Mouse (Mus musculus) hindbrain, embryonic 11.5 days (tissue): ENCODE results near the gene Tnrc6c. TPM values are rescaled to one million over a fixed set of nuclear protein-coding genes. Genes with fewer than 3 reads are reported as not detected.
A peak's percentile ranks its signal among the peaks of the same experiment; 100 is the strongest.

ENCODE experiments used
- ATAC-seq: fragments of 200-750 bp; cut with Nextera tagmentation; 2 replicates; pipeline ENCODE4 v1.8.0; 2017; ENCODE audit warnings: mild to moderate bottlenecking, moderate TSS enrichment, moderate library complexity; ENCODE audit not compliant: low FRiP score
- DNase-seq: peaks from one replicate; pipeline ENCODE4 v3.0.0-alpha.2; 2015; ENCODE audit warnings: low spot score
- H3K27ac ChIP-seq: fragments of 300-500 bp; sonication (generic); 2 replicates; pipeline ENCODE4 v1.5.1; 2014; ENCODE audit warnings: mild to moderate bottlenecking, low read depth, low read length
- H3K27me3 ChIP-seq: fragments of 300-500 bp; sonication (generic); 2 replicates; pipeline ENCODE4 v1.6.1; 2014; ENCODE audit warnings: mild to moderate bottlenecking, low read length, moderate library complexity, mixed read lengths; ENCODE audit not compliant: control insufficient read depth, insufficient read depth
- H3K36me3 ChIP-seq: fragments of 300-500 bp; sonication (generic); 2 replicates; pipeline ENCODE4 v1.6.1; 2014; ENCODE audit warnings: mild to moderate bottlenecking, low read length, moderate library complexity, mixed read lengths; ENCODE audit not compliant: control insufficient read depth, insufficient read depth
- H3K4me1 ChIP-seq: fragments of 300-500 bp; sonication (generic); replicated peaks from 2 replicates; pipeline ENCODE4 v1.6.1; 2014; ENCODE audit warnings: low read length, mixed read lengths; ENCODE audit not compliant: control insufficient read depth, insufficient read depth
- H3K4me2 ChIP-seq: fragments of 300-500 bp; sonication (generic); replicated peaks from 2 replicates; pipeline ENCODE4 v1.6.1; 2014; ENCODE audit warnings: mild to moderate bottlenecking, low read depth, low read length
- H3K4me3 ChIP-seq: fragments of 300-500 bp; sonication (generic); 2 replicates; pipeline ENCODE4 v1.5.1; 2014; ENCODE audit warnings: low read depth, low read length
- H3K9ac ChIP-seq: fragments of 300-500 bp; sonication (generic); 2 replicates; pipeline ENCODE4 v1.6.1; 2014; ENCODE audit warnings: low read depth, low read length
- H3K9me3 ChIP-seq: fragments of 300-500 bp; sonication (generic); 2 replicates; pipeline ENCODE4 v1.6.1; 2016; ENCODE audit warnings: low read length; ENCODE audit not compliant: control insufficient read depth
- WGBS: fragments of 180-500 bp; shearing (Covaris S2); extraction: QIAGEN DNeasy Blood & Tissue Kit; methylation state at CpG from one replicate; pipeline ENCODE4 v1.1.7; 2014; 5-methylcytosine and 5-hydroxymethylcytosine counted together
- polyA plus RNA-seq: library from polyadenylated mRNA; unstranded; fragments of >200 nt; fragmentation: Nextera tagmentation; extraction: Ambion mirVana; gene quantifications from 2 replicates; pipeline ENCODE4 v1.2.1, GENCODE M21; 2014

Gene Tnrc6c
- polyA plus RNA-seq, 1 experiment from 2014 or later, result 20.6 TPM

DNA sequence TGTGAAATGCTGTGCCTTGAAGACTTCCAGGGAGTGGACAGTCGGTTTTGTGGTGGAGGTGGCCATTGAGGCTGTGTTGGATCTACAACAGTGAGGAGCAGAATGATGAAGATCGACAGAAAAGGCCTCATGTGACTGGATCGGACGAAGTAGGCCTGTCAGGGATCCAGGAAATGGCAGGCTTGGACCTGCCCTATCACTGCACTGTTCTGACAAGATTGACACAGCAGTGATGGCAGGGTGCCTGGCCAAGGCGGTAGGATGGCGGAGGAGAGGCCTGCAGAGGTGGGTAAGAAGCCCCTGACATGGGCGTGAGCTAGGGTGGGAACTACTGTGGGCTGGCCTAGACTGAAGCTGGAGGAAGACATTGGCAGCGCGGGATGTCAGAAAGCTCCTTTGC, 110.2 kb downstream of the Tnrc6c start:
- no peak overlapping the region for H3K4me3 ChIP-seq
- DNase-seq (no peak), ATAC-seq (no peak)
- 93% methylated on average over 9 of the region's 9 CpGs for WGBS
- no peaks in the 10 kb centered on the region for H3K4me1 ChIP-seq
- H3K27ac ChIP-seq, result no peak overlapping the region
- no peak overlapping the region for H3K9ac ChIP-seq
- H3K4me2 ChIP-seq, result no peak overlapping the region
- H3K9me3 ChIP-seq, result no peaks in the 10 kb centered on the region
- H3K27me3 ChIP-seq, result no peaks in the 10 kb centered on the region
- peaks cover 9% of the 10 kb centered on the region for H3K36me3 ChIP-seq

DNA sequence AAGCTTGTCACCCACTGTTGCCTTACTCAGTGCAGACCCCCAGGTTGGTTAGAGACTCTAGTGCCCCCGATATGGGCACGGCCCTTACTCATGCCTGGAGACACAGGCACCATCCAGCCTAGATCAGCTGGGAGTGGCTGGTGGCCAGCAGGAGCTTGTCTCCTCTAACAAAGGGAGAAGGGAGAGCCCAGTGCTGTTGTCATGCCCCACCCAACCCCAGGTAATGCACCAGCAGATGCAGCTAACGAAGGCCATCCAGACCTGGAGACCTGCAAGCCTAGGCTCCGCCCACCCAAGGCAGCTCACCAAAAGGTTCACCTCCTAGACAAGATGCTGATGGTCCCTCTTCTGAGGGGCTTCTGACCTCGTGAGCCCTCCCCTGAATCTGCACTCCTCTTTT, 111.3 kb downstream of the Tnrc6c start:
- ATAC-seq, result no peak
- no peak for DNase-seq
- H3K4me2 ChIP-seq, result no peak overlapping the region
- H3K27ac ChIP-seq, result no peak overlapping the region
- H3K4me1 ChIP-seq, result no peaks in the 10 kb centered on the region
- H3K4me3 ChIP-seq, result no peak overlapping the region
- no peak overlapping the region for H3K9ac ChIP-seq
- H3K9me3 ChIP-seq, result no peaks in the 10 kb centered on the region
- peaks cover 7% of the 10 kb centered on the region; the same call in 1 of the 2 replicates for H3K36me3 ChIP-seq
- WGBS, result 88% methylated on average over 5 of the region's 5 CpGs
- H3K27me3 ChIP-seq, result no peaks in the 10 kb centered on the region

DNA sequence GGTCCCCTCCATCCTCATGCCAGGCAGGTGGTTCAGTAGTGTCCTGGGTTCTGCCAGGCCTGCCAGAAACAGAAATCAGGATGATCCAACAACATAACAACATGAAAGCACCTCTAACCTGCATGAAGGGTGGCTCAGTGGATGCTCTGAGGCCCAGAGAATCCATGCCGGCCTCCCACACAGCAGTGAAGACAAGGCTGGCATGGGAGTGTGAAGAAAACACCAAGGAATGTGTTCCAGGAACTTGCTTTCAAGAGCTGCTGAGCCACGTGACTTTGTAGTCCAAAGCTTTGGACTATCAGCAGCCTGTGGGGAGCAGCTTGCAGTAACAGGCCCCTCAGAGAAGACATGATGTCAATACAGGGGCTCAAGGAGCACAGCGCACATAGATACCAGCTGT, 112.2 kb downstream of the Tnrc6c start:
- Histone ChIP-seq H3K9ac (no peak overlapping the region), H3K27me3 (no peaks in the 10 kb centered on the region), H3K4me3 (no peak overlapping the region), H3K9me3 (no peaks in the 10 kb centered on the region), H3K36me3 (0 out of 2 replicates have a peak, but pooled peaks cover 5% of the 10 kb centered on the region), H3K4me2 (no peak overlapping the region), H3K27ac (no peak overlapping the region), H3K4me1 (no peaks in the 10 kb centered on the region)
- ATAC-seq, result no peak
- WGBS, result 93% methylated on average over 3 of the region's 3 CpGs
- DNase-seq, result no peak

DNA sequence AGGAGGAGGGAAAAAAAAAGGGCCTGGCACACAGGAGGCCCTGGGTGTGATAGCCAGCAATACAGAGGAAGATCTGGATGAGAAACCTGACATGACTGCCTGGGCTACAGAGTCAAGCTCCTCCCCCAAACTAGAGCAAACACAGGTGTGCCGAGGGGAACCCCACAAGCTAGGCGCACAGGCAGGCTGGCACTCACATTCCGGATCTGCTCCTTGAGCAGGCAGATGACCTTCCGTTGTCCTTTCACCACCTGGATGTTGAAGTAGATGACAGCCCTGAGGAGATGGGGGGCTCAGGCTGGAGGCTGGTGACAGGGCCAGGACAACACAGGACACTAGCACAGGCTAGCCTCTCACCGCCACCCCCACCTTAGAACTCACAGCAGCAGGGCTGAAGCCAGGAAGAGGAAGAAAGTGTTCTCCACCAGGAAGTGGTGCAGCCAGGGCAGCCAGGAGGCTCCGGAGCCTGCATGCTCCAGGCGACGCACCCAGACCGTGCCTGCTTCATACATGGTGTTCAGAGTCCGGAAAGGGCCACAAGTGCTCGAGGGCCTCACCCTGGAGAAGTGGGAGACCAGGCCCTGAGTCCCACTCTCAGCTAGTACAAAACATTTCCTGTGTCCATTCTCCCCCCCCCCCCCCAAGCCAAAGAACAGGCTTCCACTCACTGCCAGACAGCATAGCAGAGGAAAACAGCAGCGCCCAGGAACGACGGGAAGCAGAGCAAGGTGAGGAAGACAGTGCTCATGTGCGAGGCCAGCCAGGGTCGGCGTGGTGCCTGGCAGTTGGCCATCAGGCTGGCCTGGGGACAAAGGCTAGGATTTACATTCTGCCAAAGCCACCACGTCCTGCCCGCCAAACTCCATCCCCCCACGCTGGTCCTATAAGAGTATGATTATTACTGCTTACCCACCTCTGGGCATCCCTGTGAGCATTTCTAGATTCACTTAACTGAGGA, 114.9 kb downstream of the Tnrc6c start:
- no peak for ATAC-seq
- 0 out of 2 replicates have a peak overlapping the region, but pooled peaks have one; percentile 4 for H3K27ac ChIP-seq
- H3K36me3 ChIP-seq, result 0 out of 2 replicates have a peak, but pooled peaks cover 5% of the 10 kb centered on the region
- H3K4me1 ChIP-seq, result no peaks in the 10 kb centered on the region
- no peak overlapping the region for H3K4me2 ChIP-seq
- no peaks in the 10 kb centered on the region for H3K9me3 ChIP-seq
- H3K27me3 ChIP-seq, result no peaks in the 10 kb centered on the region
- DNase-seq, result no peak
- WGBS, result 87% methylated on average over 20 of the region's 20 CpGs
- H3K9ac ChIP-seq, result no peak overlapping the region
- no peak overlapping the region for H3K4me3 ChIP-seq

DNA sequence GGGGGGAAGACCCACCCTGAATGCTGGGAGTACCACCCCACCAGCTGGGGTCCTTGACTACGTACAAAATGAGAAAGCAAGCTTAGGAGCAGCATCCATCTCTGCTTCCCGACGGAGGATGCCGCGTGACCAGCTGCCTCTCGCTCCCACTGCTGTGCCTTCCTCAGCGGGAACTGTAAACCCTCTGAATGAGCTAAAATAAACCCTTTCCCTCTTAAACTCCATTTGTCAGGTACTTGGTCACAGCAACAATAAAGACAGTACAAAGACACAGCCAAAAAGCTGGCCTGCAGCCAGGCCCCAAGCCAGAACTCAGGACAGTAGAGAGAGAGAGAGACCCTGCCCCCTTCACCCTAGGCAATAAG, 115.6 kb downstream of the Tnrc6c start:
- Histone ChIP-seq H3K9me3 (no peaks in the 10 kb centered on the region), H3K4me3 (no peak overlapping the region), H3K4me2 (no peak overlapping the region), H3K27me3 (no peaks in the 10 kb centered on the region), H3K9ac (no peak overlapping the region), H3K36me3 (0 out of 2 replicates have a peak, but pooled peaks cover 4% of the 10 kb centered on the region), H3K4me1 (no peaks in the 10 kb centered on the region), H3K27ac (peak overlapping the region; percentile 4; the same call in 1 of the 2 replicates)
- no peak for DNase-seq
- 83% methylated on average over 7 of the region's 7 CpGs for WGBS
- no peak for ATAC-seq

DNA sequence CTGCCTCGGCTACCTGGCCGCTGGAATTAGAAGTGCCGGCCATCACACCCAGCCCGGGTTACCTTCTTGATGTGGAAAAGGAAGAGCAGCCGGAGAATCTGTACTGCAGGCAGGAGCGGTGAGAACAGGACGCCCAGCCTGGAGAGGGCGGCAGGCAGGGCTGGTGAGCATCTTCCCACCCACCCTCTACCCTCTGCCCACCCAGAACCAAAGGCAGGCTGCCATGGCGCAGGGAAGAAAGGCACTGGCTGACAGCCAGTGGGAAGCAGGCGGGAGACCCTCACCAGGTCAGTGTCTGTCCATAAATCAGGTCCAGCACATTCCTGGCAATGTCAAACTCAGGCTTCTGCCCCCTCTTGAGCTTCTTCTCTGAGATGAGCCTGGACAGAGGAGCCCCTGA, 116.3 kb downstream of the Tnrc6c start:
- Histone ChIP-seq H3K4me3 (no peak overlapping the region), H3K4me2 (no peak overlapping the region), H3K27me3 (no peaks in the 10 kb centered on the region), H3K36me3 (no peaks in the 10 kb centered on the region), H3K9ac (no peak overlapping the region), H3K9me3 (no peaks in the 10 kb centered on the region), H3K27ac (no peak overlapping the region), H3K4me1 (no peaks in the 10 kb centered on the region)
- DNase-seq (no peak), ATAC-seq (no peak)
- 91% methylated on average over 10 of the region's 10 CpGs for WGBS

DNA sequence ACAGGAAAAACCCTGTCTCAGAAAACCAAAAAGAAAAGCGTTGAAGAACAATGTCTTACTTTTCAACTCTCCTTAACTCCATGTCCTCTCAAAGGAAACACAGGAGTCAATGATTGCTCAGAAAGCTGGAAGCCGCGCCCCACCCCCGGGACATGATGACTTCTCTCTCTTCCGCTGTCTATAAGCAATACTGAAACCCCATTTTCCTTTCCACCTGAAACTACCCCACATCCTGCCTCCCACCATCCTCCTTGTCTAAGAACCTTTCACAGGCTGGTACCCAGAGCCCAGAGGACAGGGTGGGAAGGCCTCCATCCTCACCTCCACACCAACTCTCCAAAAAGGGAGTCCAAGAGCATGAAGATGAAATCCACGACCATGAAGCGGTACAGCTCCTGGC, 118.3 kb downstream of the Tnrc6c start:
- 93% methylated on average over 7 of the region's 7 CpGs for WGBS
- Histone ChIP-seq H3K27me3 (no peaks in the 10 kb centered on the region), H3K27ac (no peak overlapping the region), H3K9ac (no peak overlapping the region), H3K9me3 (no peaks in the 10 kb centered on the region), H3K4me3 (no peak overlapping the region), H3K4me1 (no peaks in the 10 kb centered on the region), H3K4me2 (no peak overlapping the region), H3K36me3 (no peaks in the 10 kb centered on the region)
- ATAC-seq, result no peak
- no peak for DNase-seq

DNA sequence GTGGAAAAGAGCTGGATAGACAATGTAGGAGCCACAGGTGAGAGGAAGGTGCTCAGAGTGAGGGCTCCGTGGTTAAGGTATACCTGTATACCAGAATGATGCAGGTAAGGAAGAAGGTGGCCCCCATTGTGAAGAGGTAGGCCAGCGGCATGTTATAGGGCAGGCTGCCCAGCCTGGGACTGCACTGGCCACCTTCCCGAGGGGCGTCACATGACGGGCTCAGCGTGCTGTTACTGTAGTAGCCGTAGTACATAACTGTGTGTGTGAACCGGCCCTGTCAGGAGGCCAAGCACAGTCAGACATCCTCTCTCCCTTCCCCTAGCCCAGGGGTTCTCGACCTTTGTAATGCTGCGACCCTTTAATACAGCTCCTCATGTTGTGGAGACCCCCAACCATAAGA, 120.8 kb downstream of the Tnrc6c start:
- DNase-seq, result no peak
- 92% methylated on average over 10 of the region's 10 CpGs for WGBS
- no peak overlapping the region for H3K27ac ChIP-seq
- ATAC-seq, result no peak
- H3K27me3 ChIP-seq, result peaks cover under 1% of the 10 kb centered on the region; the same call in 1 of the 2 replicates
- H3K9ac ChIP-seq, result no peak overlapping the region
- H3K9me3 ChIP-seq, result no peaks in the 10 kb centered on the region
- no peak overlapping the region for H3K4me2 ChIP-seq
- H3K4me3 ChIP-seq, result no peak overlapping the region
- H3K4me1 ChIP-seq, result peaks cover 9% of the 10 kb centered on the region
- H3K36me3 ChIP-seq, result no peaks in the 10 kb centered on the region

DNA sequence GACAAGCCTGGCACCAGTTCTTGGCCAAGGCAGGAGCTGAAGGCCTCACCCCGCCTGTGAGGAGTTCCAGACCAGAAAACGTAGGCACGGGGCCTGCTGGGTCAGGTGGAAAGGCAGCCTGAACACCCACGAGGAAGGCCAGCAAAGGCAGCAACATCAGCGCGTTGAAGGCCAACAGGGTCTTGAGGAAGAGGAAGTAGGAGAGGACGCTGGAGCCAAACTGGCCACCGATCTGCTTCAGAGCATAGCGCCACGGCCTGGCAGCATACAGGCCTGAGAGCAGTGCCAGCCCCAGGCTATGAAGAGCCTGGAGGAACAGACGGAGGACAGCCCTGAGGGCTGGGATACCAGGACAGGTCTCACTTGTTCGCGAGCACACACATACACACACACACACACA, 121.5 kb downstream of the Tnrc6c start:
- Histone ChIP-seq H3K9me3 (no peaks in the 10 kb centered on the region), H3K27me3 (peaks cover 7% of the 10 kb centered on the region; the same call in 1 of the 2 replicates), H3K9ac (no peak overlapping the region), H3K36me3 (no peaks in the 10 kb centered on the region), H3K4me3 (no peak overlapping the region), H3K4me2 (no peak overlapping the region), H3K27ac (no peak overlapping the region), H3K4me1 (peaks cover 14% of the 10 kb centered on the region)
- WGBS, result 93% methylated on average over 13 of the region's 13 CpGs
- no peak for ATAC-seq
- DNase-seq, result no peak
